Mouse (Mus musculus) kidney, embryonic 16.5 days (tissue): ENCODE data around the gene Spem1. TPM values are rescaled to one million over a fixed set of nuclear protein-coding genes. Genes with fewer than 3 reads are reported as not detected.

Source experiments
- ATAC-seq: fragments of 200-750 bp; cut with Nextera tagmentation; 2 replicates; pipeline ENCODE4 v1.8.0; 2017; ENCODE audit warnings: moderate TSS enrichment; ENCODE audit not compliant: low FRiP score, low TSS enrichment
- H3K27ac ChIP-seq: fragments of 300-500 bp; sonication (generic); 2 replicates; pipeline ENCODE4 v1.5.1; 2014; ENCODE audit warnings: low read length
- H3K27me3 ChIP-seq: fragments of 300-500 bp; sonication (generic); 2 replicates; pipeline ENCODE4 v1.6.1; 2014; ENCODE audit warnings: low read length, control low read depth, mixed read lengths; ENCODE audit not compliant: insufficient read depth
- H3K36me3 ChIP-seq: fragments of 300-500 bp; sonication (generic); 2 replicates; pipeline ENCODE4 v1.6.1; 2014; ENCODE audit warnings: low read length, control low read depth, mixed read lengths; ENCODE audit not compliant: insufficient read depth
- H3K4me1 ChIP-seq: fragments of 300-500 bp; sonication (generic); 2 replicates; pipeline ENCODE4 v1.6.1; 2014; ENCODE audit warnings: low read length, control low read depth, mixed read lengths; ENCODE audit not compliant: insufficient read depth
- H3K4me2 ChIP-seq: fragments of 300-500 bp; sonication (generic); replicated peaks from 2 replicates; pipeline ENCODE4 v1.6.1; 2014; ENCODE audit warnings: low read depth, low read length
- H3K4me3 ChIP-seq: fragments of 300-500 bp; sonication (generic); 2 replicates; pipeline ENCODE4 v1.5.1; 2014; ENCODE audit warnings: mild to moderate bottlenecking, low read length
- H3K9ac ChIP-seq: fragments of 300-500 bp; sonication (generic); replicated peaks from 2 replicates; pipeline ENCODE4 v1.6.1; 2014; ENCODE audit warnings: low read length
- H3K9me3 ChIP-seq: fragments of 300-500 bp; sonication (generic); 2 replicates; pipeline ENCODE4 v1.6.1; 2016; ENCODE audit warnings: low read length, control low read depth
- WGBS: fragments of 180-500 bp; shearing (Covaris S2); extraction: QIAGEN DNeasy Blood & Tissue Kit; methylation state at CpG from one replicate; pipeline ENCODE4 v1.1.7; 2014; 5-methylcytosine and 5-hydroxymethylcytosine counted together
- polyA plus RNA-seq: library from polyadenylated mRNA; unstranded; fragments of >200 nt; fragmentation: Nextera tagmentation; extraction: Ambion mirVana; gene quantifications from 2 replicates; pipeline ENCODE4 v1.2.1, GENCODE M21; 2015

The Spem1 gene
- polyA plus RNA-seq, 1 experiment from 2014 or later, result 0.15 TPM

DNA sequence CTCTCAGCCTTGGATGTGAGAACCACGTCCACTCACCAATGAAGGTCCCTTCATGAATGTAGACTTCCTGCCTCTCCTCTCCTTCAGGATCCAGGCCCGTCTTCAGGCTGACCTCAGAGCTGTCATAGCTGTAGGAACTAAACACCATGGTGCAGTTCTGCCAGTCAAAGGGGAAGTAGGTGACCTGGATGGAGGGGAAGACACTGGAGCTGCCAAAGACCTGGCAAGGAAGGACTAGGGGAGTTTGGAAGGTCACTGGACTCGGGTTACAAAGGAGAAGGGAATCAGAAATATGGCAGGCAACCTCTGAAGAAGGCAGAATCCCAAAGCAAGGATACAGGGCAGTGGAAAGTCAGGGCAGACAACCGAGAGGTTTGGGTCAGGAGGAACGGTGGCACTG is 28.6 kb downstream of the Spem1 start:
- peaks cover 6% of the 10 kb centered on the region; the same call in 1 of the 2 replicates for H3K4me1 ChIP-seq
- H3K9ac ChIP-seq, result no peak overlapping the region
- H3K9me3 ChIP-seq, result no peaks in the 10 kb centered on the region
- ATAC-seq, result no peak
- WGBS, result 53% methylated on average over 5 of the region's 5 CpGs
- no peaks in the 10 kb centered on the region for H3K36me3 ChIP-seq
- no peak overlapping the region for H3K4me3 ChIP-seq
- peaks cover 5% of the 10 kb centered on the region; the same call in 1 of the 2 replicates for H3K27me3 ChIP-seq
- no peak overlapping the region for H3K4me2 ChIP-seq
- no peak overlapping the region for H3K27ac ChIP-seq

DNA sequence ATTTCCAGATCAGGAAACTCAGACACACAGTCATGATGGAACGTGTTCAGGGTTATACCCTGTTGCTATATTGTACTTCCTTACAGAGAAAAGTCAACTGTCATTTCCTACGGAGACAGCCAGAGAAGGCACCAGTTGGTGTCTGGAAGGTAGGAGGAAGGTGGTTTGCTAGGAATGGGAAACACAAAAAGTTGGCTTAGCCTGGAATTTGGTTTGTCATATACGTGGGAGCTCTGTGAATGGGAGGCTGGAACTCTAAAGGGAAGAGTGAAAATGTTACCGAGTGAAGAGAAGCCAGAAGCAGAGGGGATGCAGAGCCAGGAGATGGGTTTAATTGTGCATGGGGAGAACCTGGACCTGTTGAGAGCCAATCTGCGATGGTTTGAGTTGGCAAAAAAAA is 30.6 kb downstream of the Spem1 start:
- Histone ChIP-seq H3K36me3 (no peaks in the 10 kb centered on the region), H3K4me2 (no peak overlapping the region), H3K27ac (no peak overlapping the region), H3K9me3 (no peaks in the 10 kb centered on the region), H3K9ac (no peak overlapping the region), H3K4me3 (no peak overlapping the region), H3K27me3 (no peaks in the 10 kb centered on the region; the same call in 1 of the 2 replicates), H3K4me1 (peaks cover 6% of the 10 kb centered on the region; the same call in 1 of the 2 replicates)
- ATAC-seq, result no peak
- WGBS, result 73% methylated on average over 5 of the region's 5 CpGs

DNA sequence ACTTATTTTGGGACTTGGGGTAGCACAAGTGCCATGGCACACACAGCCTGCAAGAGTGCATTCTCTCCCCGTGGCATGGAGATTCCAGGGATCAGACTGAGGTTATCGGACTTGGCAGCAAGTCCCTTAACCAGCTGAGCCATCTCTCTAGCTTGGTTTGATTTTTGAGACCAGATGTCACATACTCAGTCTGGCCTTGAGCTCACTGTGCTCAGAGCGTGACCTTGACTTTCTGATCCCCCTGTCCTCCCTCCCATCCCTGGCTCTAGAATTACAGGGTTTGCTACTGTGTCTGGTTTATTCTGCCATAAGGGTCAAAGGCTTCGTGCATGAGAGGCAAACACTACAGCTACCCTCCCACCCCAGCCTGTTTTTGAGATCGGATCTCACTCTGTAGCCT is 32.5 kb downstream of the Spem1 start:
- 33% methylated on average over 5 of the region's 5 CpGs for WGBS
- no peaks in the 10 kb centered on the region for H3K27me3 ChIP-seq

DNA sequence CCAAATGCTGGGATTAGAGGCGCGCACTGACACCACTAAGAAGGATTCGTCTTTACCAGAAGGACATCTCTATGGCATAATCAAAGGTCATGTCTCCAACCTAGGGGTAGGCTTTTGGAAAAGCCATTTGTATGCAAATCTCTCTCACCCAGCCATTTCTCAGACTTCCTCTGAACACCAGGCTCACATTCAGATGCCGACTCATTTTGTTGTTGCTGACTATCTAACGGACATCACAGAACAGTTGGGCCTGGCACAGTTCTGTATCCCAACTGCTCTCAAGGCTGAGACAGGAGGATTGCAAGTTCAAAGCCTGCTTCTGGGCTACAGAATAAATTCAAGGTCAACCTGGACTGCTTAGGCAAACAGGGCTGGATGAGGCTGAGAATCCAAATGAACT is 34.7 kb downstream of the Spem1 start:
- no peak overlapping the region for H3K9ac ChIP-seq
- no peak overlapping the region for H3K4me3 ChIP-seq
- no peaks in the 10 kb centered on the region for H3K36me3 ChIP-seq
- ATAC-seq, result no peak
- no peaks in the 10 kb centered on the region for H3K9me3 ChIP-seq
- WGBS, result 86% methylated on average over 5 of the region's 5 CpGs
- no peak overlapping the region for H3K4me2 ChIP-seq
- H3K4me1 ChIP-seq, result no peaks in the 10 kb centered on the region
- no peak overlapping the region for H3K27ac ChIP-seq
- H3K27me3 ChIP-seq, result no peaks in the 10 kb centered on the region

More for the DNA sequence above, 32.5 kb downstream of the Spem1 start:
- H3K36me3 ChIP-seq, result no peaks in the 10 kb centered on the region
- H3K4me2 ChIP-seq, result no peak overlapping the region
- H3K4me1 ChIP-seq, result no peaks in the 10 kb centered on the region
- H3K9ac ChIP-seq, result no peak overlapping the region
- H3K9me3 ChIP-seq, result no peaks in the 10 kb centered on the region
- no peak for ATAC-seq
- no peak overlapping the region for H3K27ac ChIP-seq
- H3K4me3 ChIP-seq, result no peak overlapping the region

DNA sequence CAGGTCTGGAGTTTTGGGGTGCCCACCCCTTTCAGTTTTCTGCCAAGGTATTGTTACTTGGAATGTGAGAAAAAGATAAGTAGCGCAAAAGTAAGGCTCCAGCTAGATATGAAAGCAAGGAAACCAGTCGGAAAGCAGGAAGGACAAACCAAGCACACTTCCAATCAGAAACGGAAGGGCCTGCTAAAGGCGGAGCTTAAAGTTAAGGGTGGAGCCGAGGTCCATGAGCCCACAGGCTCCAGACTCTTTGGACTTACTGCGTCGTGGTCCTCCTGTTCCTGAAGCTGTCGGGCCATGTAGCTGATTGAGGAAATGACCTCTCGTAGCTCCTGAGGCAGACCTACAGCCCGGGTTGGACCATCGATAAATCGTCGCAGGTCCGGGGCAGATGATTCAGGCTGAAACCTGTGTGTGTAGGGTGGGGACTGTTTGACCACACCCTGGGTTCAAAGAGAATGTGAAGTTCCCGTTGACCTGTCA is 37.1 kb downstream of the Spem1 start:
- Histone ChIP-seq H3K4me1 (no peaks in the 10 kb centered on the region), H3K4me3 (peak overlapping the region; percentile 18; the same call in 1 of the 2 replicates), H3K4me2 (peak overlapping the region; percentile 36), H3K27ac (no peak overlapping the region), H3K9me3 (no peaks in the 10 kb centered on the region), H3K9ac (no peak overlapping the region; the same call in 1 of the 2 replicates), H3K27me3 (no peaks in the 10 kb centered on the region), H3K36me3 (no peaks in the 10 kb centered on the region)
- no peak for ATAC-seq
- WGBS, result 32% methylated on average over 15 of the region's 15 CpGs

DNA sequence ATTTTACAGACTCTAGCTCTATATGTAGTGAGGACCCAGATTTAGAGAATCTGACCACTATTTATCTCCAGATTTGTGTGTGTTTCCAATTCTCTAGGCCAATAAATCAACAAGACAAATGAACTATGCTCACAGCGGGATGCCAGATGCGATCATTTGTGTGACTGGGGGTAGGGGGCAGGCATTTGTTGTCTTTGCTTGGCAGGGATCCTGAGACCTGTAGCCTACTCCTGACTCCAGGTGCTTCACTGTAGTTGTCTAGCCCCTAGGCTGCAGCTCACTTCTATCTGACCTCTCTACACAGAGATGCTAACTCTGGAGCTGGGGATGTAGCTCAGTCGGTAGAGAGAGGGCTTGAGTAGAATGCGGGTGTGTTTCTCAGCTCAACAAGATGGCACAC is 40.2 kb downstream of the Spem1 start:
- H3K36me3 ChIP-seq, result no peaks in the 10 kb centered on the region
- H3K27ac ChIP-seq, result no peak overlapping the region
- H3K4me3 ChIP-seq, result no peak overlapping the region
- peaks cover 12% of the 10 kb centered on the region; the same call in 1 of the 2 replicates for H3K4me1 ChIP-seq
- no peaks in the 10 kb centered on the region for H3K9me3 ChIP-seq
- 0 out of 2 replicates have a peak, but pooled peaks cover 3% of the 10 kb centered on the region for H3K27me3 ChIP-seq
- H3K9ac ChIP-seq, result no peak overlapping the region
- H3K4me2 ChIP-seq, result no peak overlapping the region
- 28% methylated on average over 4 of the region's 4 CpGs for WGBS
- ATAC-seq, result no peak

DNA sequence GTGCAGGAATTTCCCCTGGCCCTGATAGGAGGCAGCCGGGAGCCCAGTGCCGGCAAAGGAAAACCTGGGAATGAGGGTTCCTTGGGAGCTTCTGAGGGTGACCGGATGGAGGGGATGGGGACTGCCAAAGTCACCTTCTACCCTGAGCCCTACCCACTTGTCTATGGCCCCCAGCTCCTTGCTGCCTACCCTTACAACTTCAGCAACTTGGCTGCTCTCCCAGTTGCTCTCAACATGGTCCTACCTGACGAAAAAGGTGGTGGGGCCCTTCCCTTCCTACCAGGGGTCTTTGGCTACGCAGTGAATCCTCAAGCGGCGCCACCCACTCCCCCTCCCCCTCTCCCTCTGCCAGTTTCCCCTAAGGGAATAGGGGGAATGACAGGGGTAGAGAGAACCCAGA is 43.0 kb downstream of the Spem1 start:
- no peak for ATAC-seq
- H3K9ac ChIP-seq, result no peak overlapping the region
- H3K4me3 ChIP-seq, result no peak overlapping the region
- H3K4me2 ChIP-seq, result no peak overlapping the region; the same call in 1 of the 2 replicates
- H3K36me3 ChIP-seq, result no peaks in the 10 kb centered on the region
- no peaks in the 10 kb centered on the region for H3K9me3 ChIP-seq
- 55% methylated on average over 7 of the region's 7 CpGs for WGBS
- peaks cover 19% of the 10 kb centered on the region; the same call in 1 of the 2 replicates for H3K4me1 ChIP-seq
- H3K27ac ChIP-seq, result no peak overlapping the region
- 0 out of 2 replicates have a peak, but pooled peaks cover 3% of the 10 kb centered on the region for H3K27me3 ChIP-seq

DNA sequence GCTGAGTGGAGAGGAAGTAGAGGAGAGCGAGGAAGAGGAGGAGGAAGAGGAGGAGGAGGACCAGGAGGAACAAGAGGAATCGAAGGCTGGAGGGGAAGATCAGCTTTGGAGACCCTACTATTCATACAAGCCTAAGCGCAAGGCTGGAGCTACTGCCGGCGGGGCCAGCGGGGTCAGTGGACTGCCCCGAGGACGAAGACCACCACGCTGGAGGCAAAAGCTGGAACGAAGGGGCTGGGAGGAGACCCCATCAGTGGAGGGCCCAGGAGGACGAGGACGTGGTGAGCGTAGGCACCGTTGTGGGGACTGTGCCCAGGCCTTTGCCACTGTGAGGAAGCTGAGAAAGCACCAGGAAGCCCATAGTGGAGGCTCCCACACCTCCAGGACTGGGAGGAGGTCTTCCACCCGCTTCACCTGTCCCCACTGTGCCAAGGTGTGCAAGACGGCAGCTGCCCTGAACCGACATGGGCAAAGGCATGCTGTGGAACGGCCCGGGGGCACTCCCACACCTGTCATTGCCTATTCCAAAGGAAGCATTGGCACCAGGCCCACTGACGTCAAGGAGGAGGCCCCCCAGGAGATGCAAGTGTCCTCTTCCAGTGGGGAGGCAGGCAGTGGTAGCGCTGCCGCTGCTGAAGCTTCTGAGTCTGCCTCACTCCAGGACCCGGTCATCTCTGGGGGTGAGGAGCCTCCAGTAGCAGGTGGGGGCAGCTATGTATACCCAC is 43.6 kb downstream of the Spem1 start:
- 61% methylated on average over 23 of the region's 23 CpGs for WGBS
- Histone ChIP-seq H3K27ac (no peak overlapping the region), H3K4me2 (no peak overlapping the region; the same call in 1 of the 2 replicates), H3K4me1 (peaks cover 19% of the 10 kb centered on the region; the same call in 1 of the 2 replicates), H3K36me3 (no peaks in the 10 kb centered on the region), H3K4me3 (no peak overlapping the region), H3K9ac (no peak overlapping the region), H3K27me3 (0 out of 2 replicates have a peak, but pooled peaks cover 3% of the 10 kb centered on the region), H3K9me3 (no peaks in the 10 kb centered on the region)
- ATAC-seq, result 0 out of 2 replicates have a peak, but pooled peaks have one; percentile 16

DNA sequence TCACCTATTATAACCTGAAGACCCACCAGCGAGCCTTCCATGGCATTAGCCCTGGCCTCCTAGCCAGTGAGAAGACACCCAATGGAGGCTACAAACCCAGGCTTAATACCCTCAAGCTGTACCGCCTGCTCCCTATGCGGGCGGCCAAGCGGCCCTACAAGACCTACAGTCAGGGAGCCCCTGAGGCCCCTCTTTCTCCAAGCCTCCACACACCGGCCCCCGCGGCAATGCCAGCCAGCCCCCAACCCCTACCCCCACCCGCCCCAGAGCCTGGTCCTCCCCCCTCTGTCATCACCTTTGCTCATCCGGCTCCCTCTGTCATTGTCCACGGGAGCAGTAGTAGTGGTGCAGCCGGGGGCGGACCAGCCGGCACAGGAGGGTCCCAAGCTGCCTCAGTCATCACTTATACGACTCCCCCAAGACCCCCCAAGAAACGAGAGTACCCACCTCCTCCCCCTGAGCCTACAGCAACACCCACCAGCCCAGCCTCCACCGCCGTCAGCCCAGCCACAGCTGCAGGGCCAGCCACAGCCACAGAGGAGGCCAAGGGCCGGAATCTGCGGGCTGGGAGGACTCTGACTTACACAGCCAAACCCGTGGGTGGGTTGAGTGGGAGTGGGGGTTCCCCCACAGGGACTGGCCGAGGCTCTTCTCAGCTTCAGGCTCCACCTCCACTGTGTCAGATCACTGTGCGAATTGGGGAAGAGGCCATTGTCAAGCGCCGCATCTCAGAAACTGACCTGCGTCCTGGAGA is 44.3 kb downstream of the Spem1 start:
- ATAC-seq, result 0 out of 2 replicates have a peak, but pooled peaks have one; percentile 28

More for the DNA sequence above, 44.3 kb downstream of the Spem1 start:
- H3K9ac ChIP-seq, result no peak overlapping the region
- no peaks in the 10 kb centered on the region for H3K36me3 ChIP-seq
- H3K9me3 ChIP-seq, result no peaks in the 10 kb centered on the region
- 0 out of 2 replicates have a peak overlapping the region, but pooled peaks have one; percentile 11 for H3K4me2 ChIP-seq
- no peak overlapping the region for H3K27ac ChIP-seq
- 0 out of 2 replicates have a peak, but pooled peaks cover 3% of the 10 kb centered on the region for H3K27me3 ChIP-seq
- H3K4me3 ChIP-seq, result no peak overlapping the region
- WGBS, result 50% methylated on average over 26 of the region's 26 CpGs
- H3K4me1 ChIP-seq, result peaks cover 19% of the 10 kb centered on the region; the same call in 1 of the 2 replicates
